Mouse (Mus musculus): ENCODE results near the gene Fam32a. TPM values are rescaled to one million over a fixed set of nuclear protein-coding genes. Genes with fewer than 3 reads are reported as not detected.

Gene Fam32a
- polyA plus RNA-seq (2012): 54.3 and 63.6 TPM in 2 replicates

DNA sequence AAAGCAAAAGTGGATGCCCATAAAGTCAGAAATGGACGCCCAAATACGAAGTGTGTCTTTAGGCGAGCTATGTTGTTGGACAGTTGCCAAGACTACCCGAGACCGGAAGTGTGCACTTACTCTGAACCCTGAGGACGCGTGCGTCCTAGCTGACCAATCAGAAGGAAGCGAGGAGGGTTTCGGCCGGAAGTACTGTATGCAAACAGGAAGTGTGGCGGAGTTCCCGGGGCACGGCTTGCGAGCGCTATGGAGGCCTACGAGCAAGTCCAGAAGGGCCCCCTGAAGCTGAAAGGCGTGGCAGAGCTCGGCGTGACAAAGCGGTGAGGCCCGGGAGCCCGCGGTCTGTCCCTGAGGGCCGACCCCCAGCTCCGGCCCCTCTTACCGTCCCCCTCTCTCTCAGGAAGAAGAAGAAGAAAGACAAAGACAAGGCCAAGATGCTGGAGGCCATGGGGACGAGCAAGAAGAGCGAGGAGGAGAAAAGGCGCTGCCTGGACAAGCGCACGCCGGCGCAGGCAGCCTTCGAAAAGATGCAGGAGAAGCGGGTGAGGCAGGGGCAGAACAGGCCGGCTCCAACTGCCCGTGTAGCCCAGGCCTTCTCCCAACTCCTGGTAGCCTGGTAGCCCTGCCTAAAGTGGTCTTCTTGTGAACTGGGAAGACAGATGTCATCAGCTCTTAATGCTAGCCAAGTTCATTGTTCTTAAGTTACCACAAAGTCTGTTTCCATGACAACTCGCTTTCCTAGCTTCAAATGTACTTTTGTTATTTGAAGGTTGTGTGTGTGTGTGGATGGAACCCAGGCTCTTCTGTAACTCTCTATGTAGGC is at the start of gene Fam32a:
Gene Fam32a (plus strand): TSS at position 190 of the 823 bp plus-strand sequence.
- no peak for TF ChIP-seq GATA1 (IDR thresholded peaks at IDR 0.05; ENCODE audit: low read length)

DNA sequence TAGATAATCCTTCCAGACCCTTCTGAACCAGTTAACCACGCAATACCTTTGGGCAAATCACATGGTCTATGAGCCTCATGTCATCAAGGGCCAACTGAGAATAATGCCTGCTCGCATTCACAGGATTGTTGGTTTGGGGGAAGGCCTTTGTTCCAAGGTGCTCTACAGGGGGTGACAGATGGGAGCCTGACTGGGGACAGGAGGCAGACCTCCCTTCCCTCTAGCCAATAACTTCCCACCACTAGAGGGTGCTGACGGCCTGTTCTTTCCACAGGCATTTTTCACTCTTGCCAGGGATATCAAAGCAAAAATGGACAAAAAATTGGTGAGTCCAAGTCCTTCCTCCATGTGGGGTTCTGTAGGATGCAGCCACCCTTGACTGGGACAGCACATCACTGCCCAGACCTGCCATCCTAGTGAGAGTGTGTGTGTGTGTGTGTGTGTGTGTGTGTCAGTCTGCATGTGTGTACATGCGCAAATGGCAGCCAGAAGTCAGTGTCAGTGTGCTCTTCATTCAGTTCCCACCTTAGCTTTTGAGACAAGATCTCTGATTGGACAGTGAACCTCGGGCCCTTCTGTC is 42.1 kb upstream of the Fam32a start:
- TF ChIP-seq GATA1 (IDR thresholded peaks at IDR 0.05; ENCODE audit: low read length): no peak

DNA sequence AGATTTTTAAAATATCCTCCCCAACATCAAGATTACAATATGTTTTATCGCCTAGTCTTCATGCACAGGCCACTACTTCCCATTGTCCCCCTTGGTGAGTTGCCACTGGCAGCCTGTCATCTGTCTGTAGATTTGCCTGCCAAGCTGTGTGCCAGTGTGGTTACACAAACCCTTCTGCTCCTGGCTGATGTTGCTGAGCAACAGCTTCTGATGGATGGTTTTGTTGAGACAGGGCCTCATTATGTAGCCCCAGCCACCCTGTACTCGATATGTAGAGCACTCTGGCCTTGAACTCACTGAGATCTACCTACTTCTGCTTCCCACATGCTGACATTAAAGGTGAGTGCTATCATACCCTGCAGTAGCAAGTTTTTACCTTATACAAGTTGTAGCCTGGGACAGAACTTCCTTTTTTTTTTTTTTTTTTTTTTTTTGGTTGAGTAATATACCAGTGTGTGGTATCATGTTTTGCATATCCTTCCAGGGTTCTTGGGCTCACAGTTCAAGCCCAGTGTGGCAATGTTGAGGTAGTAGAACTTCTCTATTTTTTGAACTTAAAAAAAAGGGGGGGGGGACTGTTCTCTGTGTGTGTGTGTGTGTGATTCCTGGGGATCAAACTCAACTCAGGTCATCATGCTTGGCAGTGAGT is 35.9 kb upstream of the Fam32a start:
- TF ChIP-seq GATA1 (IDR thresholded peaks at IDR 0.05; ENCODE audit: low read length): no peak

DNA sequence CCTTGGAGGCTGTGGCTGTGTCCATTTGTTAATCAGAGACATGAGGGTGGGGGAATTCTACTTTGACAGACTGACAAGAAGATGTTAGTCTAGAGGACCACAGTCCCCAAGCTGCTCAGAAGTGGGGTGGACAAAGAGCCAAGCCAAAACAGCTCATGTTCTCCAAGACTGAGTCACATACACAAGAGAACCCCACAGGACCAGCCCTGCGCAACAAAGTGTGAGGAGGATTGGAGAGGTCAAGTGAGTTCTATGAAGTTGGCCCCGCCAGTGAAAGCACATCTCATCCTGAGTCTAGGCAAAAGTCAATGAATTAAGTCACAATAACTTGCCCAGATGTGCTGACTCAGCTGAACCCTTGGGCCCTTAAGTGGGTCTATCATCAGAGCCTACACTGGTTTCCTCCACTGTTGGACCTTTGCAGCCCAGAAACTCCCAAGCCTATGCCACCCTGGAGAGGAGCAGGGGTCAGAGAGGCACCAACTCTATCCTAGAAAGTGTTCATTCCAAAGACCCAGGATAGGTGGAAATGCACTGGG is 31.7 kb upstream of the Fam32a start:
- no peak for TF ChIP-seq GATA1 (IDR thresholded peaks at IDR 0.05; ENCODE audit: low read length)

DNA sequence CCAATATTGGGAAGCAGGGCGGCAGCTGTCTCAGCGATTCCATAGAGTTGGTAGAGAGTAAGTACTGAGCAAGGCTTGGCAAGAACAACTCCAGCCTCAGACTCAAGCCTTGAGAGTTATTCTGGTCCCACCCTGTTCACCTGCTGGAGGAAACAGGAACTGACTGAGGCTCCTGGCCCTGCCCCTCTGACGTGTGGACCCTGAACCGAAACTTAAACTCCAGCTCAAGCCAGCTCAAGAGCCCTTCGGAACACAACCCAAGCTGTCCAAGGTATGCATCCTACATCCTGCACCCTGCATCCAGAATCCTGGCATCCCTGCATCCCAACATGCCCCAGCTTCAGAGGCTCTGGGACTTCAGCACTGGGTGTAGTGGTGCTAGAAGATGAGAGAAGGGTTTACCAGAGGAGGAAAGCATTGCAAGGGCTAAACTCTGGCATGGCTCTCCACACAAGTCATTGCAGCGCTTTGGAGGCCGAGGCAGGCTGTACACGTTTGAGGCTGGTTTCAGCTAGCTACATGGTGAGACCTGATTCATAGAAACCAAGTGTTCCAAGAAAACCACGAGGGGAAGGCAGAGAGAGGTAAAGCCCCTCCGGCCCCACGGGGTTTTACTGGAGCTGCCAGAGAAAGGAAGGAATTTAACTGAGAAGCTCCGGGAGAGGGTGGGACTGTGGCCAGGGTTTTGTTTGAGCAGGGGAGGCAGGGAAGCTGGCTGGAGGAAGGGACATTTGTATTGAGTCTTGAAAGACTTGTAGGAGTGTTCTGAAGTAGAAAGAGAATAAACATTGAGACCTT is 29.9 kb upstream of the Fam32a start, which contains the start of gene Hsh2d:
Gene Hsh2d (plus strand): TSS at position 222 of the 798 bp plus-strand sequence.
- no peak for TF ChIP-seq GATA1 (IDR thresholded peaks at IDR 0.05; ENCODE audit: low read length)

DNA sequence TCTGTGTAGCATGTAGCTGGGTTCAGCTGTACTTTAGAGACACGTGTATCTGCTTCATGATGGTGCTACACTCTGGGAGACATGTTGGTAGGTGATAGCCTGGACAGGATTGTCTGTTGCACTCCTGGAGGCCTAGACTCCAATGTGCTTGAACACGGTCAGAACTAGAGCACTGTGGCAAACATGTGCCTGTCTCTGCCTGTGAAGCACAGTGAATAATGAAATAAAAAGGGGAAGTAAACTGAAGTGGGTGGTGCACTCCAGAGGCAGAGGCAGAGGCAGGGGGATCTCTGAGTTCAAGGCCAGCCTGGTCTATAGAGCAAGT is 29.4 kb upstream of the Fam32a start:
- no peak for TF ChIP-seq GATA1 (IDR thresholded peaks at IDR 0.05; ENCODE audit: low read length)

DNA sequence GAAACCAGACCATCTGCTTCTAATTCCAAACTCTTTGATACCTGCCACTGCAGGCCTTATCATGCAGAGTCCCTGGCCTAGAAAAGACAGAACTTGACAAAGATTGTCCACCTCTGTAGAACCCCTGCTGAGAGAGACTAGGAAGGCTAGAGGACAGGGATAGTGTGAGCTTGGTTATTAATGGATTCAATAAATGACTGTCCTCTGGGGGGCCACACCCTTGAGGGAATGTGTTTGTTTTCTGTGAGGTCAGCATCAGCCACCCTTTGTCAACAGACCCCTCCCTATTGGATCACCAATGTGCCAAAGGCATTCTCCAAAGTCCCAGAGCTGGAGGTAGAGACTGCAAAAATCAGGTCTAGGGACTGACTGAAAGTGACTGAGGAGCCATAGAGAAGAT is 27.5 kb upstream of the Fam32a start:
- TF ChIP-seq GATA1 (IDR thresholded peaks at IDR 0.05; ENCODE audit: low read length): no peak

DNA sequence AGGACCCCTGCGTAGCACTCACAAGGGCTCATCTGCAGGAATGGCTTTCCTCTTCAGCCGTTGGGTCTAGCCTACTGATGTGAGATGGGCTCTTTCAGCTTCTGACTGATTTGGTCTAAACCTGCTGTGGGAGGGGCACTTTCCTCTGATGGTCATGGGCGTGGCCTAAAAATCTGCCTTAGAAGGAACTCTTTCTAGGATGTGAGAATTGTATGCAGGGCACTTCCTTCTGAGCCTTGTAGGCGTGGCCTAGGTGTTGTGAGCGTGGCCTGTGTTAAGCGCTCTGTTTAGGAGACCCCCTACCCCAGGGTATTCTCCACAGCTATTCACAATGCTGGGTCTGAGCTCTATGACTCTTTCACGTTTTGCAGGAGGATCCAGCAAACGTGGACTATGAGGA is 21.5 kb upstream of the Fam32a start:
- TF ChIP-seq GATA1 (IDR thresholded peaks at IDR 0.05; ENCODE audit: low read length): no peak

DNA sequence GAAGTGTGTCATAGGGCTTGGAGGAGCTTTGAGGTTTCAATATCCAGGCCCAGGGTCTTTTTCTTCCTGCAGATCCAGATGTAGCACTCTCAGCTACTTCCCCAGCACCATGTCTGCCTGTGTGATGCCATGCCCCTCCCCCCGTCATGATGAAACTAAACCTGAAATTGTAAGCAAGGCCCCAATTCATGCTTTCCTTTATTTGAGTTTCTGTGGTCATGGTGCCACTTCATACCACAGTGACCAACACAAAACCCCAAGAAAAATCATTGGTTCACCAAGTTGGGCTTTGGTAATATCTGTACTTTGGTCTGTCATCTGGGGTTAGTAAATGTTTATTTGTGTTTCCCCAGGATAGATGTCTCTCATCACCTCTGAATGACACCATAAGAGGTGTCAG is 10.9 kb upstream of the Fam32a start:
- TF ChIP-seq GATA1 (IDR thresholded peaks at IDR 0.05; ENCODE audit: low read length): no peak

DNA sequence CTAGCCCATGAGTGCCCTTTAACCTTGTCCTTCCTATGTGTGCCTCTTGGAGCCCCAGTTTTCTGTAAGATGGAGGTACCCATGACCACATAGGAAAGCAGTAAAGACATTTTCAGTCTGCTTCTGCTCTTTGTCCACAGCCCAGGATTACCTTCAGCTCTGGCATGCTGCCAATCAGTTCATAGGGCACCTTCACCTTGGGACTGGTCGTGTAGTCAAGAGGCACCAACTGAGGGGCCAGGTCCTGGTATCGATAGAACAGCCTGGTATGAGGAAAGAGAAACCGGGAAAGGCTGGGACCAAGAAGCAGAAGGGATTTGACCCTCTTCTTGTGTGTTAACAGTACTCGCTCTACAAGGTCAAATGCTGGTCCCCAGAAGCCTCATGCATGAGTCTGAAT is 9.3 kb upstream of the Fam32a start:
- TF ChIP-seq GATA1 (IDR thresholded peaks at IDR 0.05; ENCODE audit: low read length): no peak

DNA sequence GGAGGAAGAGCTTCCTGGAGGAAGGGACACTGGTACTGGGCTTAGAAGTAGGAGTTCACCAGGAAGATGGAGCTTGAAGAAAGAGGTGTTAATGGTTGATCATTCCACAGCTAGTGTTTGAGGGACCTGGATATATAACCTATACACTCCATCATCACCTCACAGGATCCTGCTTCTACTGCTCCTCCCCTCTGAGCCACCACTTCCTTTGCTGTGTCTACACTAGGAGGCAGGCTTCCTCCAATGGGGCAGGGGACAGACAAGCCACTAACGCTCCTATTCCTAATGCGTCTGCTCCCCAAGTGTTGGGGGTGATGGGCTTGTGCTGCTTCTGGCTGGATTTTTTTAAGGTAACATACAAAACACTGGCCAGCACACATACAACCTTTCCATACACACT is 8.8 kb upstream of the Fam32a start:
- no peak for TF ChIP-seq GATA1 (IDR thresholded peaks at IDR 0.05; ENCODE audit: low read length)

DNA sequence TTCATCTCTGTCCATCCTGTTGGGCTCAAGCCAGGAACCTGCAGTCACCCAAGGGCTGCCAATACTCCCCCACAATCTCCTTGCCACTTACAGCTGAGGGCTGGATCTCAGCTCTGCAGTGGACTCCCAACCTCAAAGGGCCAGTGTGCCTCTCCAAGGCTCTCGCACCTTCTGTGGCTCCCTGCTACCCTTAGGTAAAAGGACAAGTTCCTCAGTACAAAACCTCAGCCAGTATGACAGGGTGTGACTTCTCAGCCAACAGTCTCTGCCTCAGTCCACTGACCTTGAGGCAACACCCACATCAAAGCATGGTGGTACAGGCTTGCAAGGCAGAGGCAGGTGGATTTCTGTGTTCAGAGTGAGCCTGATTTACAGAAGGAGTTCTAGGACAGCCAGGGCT is 7.7 kb upstream of the Fam32a start:
- no peak for TF ChIP-seq GATA1 (IDR thresholded peaks at IDR 0.05; ENCODE audit: low read length)

DNA sequence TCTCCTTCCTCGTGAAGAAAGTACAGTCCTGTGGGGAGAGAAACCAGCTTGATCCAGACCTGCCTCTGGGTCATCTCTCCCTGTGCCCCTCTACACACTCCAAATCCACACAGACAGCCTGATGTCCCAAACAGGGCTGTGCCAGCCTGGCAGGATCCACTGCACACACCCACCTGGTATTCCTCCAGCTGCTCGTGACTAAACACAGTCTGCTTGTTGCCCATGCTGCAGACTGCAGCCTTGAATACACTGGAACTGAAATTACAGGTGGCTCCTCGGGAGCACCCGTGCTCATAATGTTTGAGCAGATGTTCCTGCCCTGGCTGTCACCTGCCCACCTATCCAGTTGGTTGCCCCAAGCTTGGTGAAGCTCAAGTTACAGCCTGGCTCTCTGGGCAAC is 6.8 kb upstream of the Fam32a start, which contains the start of gene Cib3:
Gene Cib3 (minus strand): TSS at position 87 of the 400 bp plus-strand sequence.
- no peak for TF ChIP-seq GATA1 (IDR thresholded peaks at IDR 0.05; ENCODE audit: low read length)

DNA sequence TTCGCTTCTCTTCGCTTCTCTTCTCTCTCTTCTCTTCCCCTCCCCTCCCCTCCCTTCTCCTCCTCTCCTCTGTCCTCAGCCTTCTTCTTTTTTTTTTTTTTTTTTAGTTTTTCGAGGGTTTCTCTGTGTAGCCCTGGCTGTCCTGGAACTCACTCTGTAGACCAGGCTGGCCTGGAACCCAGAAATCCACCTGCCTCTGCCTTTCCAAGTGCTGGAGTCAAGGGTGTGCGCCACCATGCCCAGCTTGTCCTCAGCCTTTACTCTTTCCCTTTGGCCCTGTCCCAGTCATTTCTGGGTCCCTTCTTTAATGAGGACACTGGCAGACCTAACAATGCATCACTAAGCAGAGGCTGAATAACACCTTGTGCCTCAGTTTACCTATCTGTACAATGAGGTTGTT is 6.0 kb upstream of the Fam32a start, which contains the start of gene Gm11034:
Gene Gm11034 (minus strand): TSS at position 101 of the 400 bp plus-strand sequence.
- TF ChIP-seq GATA1 (IDR thresholded peaks at IDR 0.05; ENCODE audit: low read length): no peak

DNA sequence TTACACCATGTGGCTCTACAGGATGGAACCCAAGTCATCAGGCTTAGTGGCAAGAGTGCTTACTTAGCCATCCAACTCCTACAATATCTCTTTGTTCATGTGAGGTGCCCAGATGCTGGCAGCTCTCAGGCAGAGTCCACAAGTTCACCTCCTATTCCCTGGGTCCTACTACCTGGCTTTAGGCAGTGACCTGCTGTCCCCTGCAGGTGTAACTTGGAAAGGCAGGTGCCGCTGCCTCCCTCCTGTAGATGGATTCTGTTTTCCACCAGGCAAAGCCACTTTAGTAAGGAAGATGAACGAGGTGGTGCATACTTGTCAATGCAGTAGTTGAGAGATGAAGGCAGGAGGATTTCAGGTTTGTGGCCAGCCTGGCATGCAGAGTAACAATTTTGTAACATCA is 4.5 kb upstream of the Fam32a start:
- no peak for TF ChIP-seq GATA1 (IDR thresholded peaks at IDR 0.05; ENCODE audit: low read length)
